Mouse (Mus musculus) activated CD4-positive, CD25-positive, alpha-beta regulatory T cell, adult 9 weeks (primary cell): ENCODE results near the gene Gm29735. TPM values are rescaled to one million over a fixed set of nuclear protein-coding genes. Genes with fewer than 3 reads are reported as not detected.

Experiments used
- polyA plus RNA-seq: library from polyadenylated mRNA; unstranded; fragments of 100-300 nt; shearing (Covaris generic); gene quantifications from one replicate; pipeline ENCODE4 v1.2.1, GENCODE M21; 2017

Gm29735 gene
- polyA plus RNA-seq, result not detected

DNA sequence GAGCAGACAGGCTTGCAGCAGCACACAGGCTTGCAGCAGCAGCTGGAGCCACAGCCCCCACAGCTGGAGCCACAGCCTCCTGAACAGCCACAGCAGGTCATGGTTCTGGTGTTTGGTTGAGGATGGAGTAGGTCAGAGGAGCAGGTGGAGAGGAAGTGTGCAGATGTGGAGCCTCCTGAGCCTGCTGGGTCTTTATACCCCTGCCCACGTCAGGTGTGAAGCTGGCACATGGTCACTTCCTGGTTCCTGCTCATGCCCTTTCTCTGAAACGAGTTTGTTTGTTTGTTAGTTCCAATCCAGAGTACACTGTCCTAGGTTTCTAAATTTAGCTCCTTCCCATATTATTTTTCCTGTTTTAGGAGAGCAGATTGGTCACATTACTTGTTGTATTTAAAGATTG lies at the start of gene Gm29735:
Gene Gm29735 (minus strand): TSS at position 101 of the 400 bp plus-strand sequence.

DNA sequence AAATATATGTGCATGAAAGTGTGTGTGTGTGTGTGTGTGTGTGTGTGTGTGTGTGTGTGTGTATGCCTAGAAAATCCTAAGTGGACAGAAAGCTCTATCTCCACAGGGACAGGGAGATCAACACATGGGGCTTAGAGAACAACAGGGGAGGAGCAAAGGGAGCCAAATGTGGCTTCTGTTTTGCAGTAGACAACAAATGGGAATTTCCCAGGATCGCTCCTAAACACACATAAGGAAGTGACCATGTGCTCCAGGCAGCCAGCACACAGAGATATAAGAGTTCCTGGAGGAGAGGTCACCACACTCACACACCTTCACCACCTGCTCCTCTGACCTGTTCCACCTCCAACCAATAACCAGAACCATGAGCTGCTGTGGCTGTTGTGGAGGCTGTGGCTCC lies 44.2 kb upstream of the Gm29735 start, which contains the start of gene Krtap5-3:
Gene Krtap5-3 (plus strand): TSS at position 301 of the 400 bp plus-strand sequence.

DNA sequence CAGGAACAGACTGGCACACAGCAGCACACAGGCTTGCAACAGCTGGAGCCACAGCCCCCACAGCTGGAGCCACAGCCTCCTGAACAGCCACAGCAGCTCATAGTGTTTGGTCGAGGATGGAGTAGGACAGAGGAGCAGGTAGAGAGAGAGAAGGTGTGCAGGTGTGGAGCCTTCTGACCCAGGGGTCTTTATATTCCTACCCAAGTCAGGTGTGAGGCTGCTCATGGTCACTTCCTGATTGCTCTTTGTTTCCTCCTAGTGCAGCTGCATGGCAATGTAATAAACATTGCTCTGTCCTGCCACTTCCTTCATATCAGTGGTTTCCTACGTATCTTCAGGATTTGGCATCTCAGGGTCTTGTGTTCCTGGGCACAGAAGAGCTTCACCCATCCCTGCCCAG lies 33.4 kb upstream of the Gm29735 start, which contains the start of gene Gm10153:
Gene Gm10153 (minus strand): TSS at position 101 of the 400 bp plus-strand sequence.

DNA sequence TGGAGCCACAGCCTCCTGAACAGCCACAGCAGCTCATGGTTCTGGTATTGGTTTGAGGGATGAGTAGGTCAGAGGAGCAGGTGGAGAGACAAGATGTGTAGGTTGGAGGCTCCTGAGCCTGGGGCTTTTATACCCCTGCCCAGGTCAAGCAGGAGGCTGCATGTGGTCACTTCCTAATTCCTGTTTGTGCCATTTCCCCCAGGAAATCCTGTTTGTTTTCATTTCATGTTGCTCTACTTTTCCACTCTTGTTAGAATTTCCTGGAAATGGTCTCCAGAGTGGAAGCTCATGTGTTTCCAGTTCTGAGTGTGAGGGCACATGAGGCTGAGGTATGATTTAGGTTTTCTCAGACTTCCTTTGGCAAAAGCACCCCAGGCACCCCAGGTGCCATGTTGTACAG lies 19.0 kb upstream of the Gm29735 start, which contains the start of gene Krtap5-2:
Gene Krtap5-2 (minus strand): TSS at position 101 of the 400 bp plus-strand sequence.

DNA sequence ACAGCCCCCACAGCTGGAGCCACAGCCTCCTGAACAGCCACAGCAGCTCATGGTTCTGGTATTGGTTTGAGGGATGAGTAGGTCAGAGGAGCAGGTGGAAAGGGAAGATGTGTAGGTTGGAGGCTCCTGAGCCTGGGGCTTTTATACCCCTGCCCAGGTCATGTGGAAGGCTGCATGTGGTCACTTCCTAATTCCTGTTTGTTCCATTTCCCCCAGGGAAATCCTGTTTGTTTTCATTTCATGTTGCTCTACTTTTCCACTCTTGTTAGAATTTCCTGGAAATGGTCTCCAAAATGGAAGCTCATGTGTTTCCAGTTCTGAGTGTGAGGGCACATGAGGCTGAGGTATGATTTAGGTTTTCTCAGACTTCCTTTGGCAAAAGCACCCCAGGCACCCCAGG lies 8.7 kb upstream of the Gm29735 start, which contains the start of gene Gm4553:
Gene Gm4553 (minus strand): TSS at position 101 of the 400 bp plus-strand sequence.

DNA sequence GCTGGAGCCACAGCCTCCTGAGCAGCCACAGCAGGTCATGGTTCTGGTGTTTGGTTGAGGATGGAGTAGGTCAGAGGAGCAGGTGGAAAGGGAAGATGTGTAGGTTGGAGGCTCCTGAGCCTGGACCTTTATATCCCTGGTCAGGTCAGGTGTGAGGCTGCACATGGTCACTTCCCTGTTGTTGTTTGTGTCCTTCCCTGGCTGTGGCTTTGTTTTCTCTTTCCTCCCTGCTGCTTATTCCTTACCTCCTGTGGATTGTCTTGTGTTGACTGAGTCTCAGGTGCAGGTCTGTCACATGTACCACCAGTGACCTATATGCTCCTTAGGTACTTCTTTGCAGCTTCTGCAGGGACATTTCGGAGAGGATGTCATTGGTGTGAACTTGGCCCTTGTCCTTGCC lies 12.4 kb downstream of the Gm29735 start, which contains the start of gene Gm45337:
Gene Gm45337 (minus strand): TSS at position 101 of the 400 bp plus-strand sequence.

DNA sequence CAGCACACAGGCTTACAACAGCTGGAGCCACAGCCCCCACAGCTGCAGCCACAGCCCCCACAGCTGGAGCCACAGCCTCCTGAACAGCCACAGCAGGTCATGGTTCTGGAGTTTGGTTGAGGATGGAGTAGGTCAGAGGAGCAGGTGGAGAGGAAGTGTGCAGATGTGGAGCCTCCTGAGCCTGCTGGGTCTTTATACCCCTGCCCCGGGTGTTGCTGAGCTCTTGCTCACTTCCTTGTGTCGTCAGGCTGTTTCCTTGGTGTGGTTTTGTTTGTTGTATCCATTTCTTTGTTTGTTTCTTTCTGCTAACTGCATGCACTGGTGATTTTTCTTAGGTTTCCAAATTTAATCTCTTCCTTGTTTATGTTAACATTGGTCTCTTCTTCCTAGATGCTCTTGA lies 21.0 kb downstream of the Gm29735 start, which contains the start of gene Gm39115:
Gene Gm39115 (minus strand): TSS at position 101 of the 400 bp plus-strand sequence.

DNA sequence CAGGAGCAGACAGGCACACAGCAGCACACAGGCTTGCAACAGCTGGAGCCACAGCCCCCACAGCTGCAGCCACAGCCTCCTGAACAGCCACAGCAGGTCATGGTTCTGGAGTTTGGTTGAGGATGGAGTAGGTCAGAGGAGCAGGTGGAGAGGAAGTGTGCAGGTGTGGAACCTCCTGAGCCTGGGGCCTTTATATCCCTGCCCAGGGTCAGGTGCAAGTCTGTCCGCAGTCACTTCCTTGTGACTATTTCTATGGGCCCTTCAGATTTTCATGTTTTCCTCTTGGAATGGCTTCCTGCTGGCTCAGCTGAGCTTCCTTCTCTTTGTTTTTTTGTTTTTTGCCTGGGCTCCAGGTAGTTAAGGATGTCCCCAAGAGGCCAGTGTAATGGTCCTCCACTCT lies 36.3 kb downstream of the Gm29735 start, which contains the start of gene Gm45618:
Gene Gm45618 (minus strand): TSS at position 101 of the 400 bp plus-strand sequence.

Other genes with a start within 250 kb of the Gm29735 start
- gene Tollip, start 238.6 kb downstream of the Gm29735 start, polyA plus RNA-seq, result 48.8 TPM
- gene Brsk2, start 207.4 kb downstream of the Gm29735 start, polyA plus RNA-seq, result 0.76 TPM
- 79.6 TPM for gene Mob2, start 96.0 kb downstream of the Gm29735 start, polyA plus RNA-seq
- gene Dusp8, start 61.3 kb downstream of the Gm29735 start, polyA plus RNA-seq, result not detected
- not detected for gene Gm45618, start 36.4 kb downstream of the Gm29735 start, polyA plus RNA-seq
- not detected for gene Gm39115, start 21.1 kb downstream of the Gm29735 start, polyA plus RNA-seq
- gene Gm45337, start 12.5 kb downstream of the Gm29735 start, polyA plus RNA-seq, result not detected
- not detected for gene Gm4553, start 8.6 kb upstream of the Gm29735 start, polyA plus RNA-seq
- gene Krtap5-2, start 18.9 kb upstream of the Gm29735 start, polyA plus RNA-seq, result not detected
- not detected for gene Gm10153, start 33.3 kb upstream of the Gm29735 start, polyA plus RNA-seq
- not detected for gene Krtap5-3, start 44.3 kb upstream of the Gm29735 start, polyA plus RNA-seq
- gene Gm7579, start 54.7 kb upstream of the Gm29735 start, polyA plus RNA-seq, result not detected
- not detected for gene Krtap5-5, start 72.9 kb upstream of the Gm29735 start, polyA plus RNA-seq
- not detected for gene Gm40460, start 84.0 kb upstream of the Gm29735 start, polyA plus RNA-seq
- gene Gm2431, start 101.2 kb upstream of the Gm29735 start, polyA plus RNA-seq, result not detected
- not detected for gene Gm4559, start 117.2 kb upstream of the Gm29735 start, polyA plus RNA-seq
- gene Krtap5-1, start 140.0 kb upstream of the Gm29735 start, polyA plus RNA-seq, result not detected
- not detected for gene Krtap5-4, start 146.4 kb upstream of the Gm29735 start, polyA plus RNA-seq
- 2.3 TPM for gene Ifitm10, start 216.6 kb upstream of the Gm29735 start, polyA plus RNA-seq
- gene Gm49369, start 225.6 kb upstream of the Gm29735 start, polyA plus RNA-seq, result not detected
- gene Ctsd, start 230.9 kb upstream of the Gm29735 start, polyA plus RNA-seq, result 417 TPM